Mouse (Mus musculus) heart, adult 11 months (tissue): ENCODE data around the gene Nin.

Experiments
- DNase-seq: peaks from one replicate; pipeline ENCODE4 v3.0.0; 2022

Nin gene

GRCm38 (mm10) chr12:70005103-70005502 lies 108.4 kb downstream of the Nin start:
- no peak for DNase-seq

- DNase-seq: no peak
These were observed 115.1 kb downstream of the Nin start for GRCm38 (mm10) chr12:69998186-69998983.

- no peak for DNase-seq
These were observed 118.1 kb downstream of the Nin start for GRCm38 (mm10) chr12:69995382-69995781.

- DNase-seq: peak; percentile 99
These were observed 126.6 kb downstream of the Nin start, which contains the start of gene Sav1 for GRCm38 (mm10) chr12:69986786-69987497. Gene Sav1 (minus strand): TSS chr12:69987002.

- DNase-seq: no peak
These were observed 127.2 kb downstream of the Nin start for GRCm38 (mm10) chr12:69986241-69986762.

- no peak for DNase-seq
These were observed 128.0 kb downstream of the Nin start for GRCm38 (mm10) chr12:69985546-69985945.

- no peak for DNase-seq
These were observed 130.6 kb downstream of the Nin start for GRCm38 (mm10) chr12:69982874-69983273.

- no peak for DNase-seq
These were observed 136.0 kb downstream of the Nin start for GRCm38 (mm10) chr12:69977376-69977998.

GRCm38 (mm10) chr12:69976688-69977087 lies 136.8 kb downstream of the Nin start:
- no peak for DNase-seq

GRCm38 (mm10) chr12:69973666-69974065 lies 139.9 kb downstream of the Nin start:
- DNase-seq: no peak

- peak; percentile 93 for DNase-seq
These were observed 145.4 kb downstream of the Nin start for GRCm38 (mm10) chr12:69968154-69968553.

GRCm38 (mm10) chr12:69967112-69967511 lies 146.4 kb downstream of the Nin start:
- no peak for DNase-seq

- no peak for DNase-seq
These were observed 147.4 kb downstream of the Nin start for GRCm38 (mm10) chr12:69966071-69966470.

- DNase-seq: no peak
These were observed 147.9 kb downstream of the Nin start for GRCm38 (mm10) chr12:69965644-69966043.

- DNase-seq: no peak
These were observed 150.4 kb downstream of the Nin start for GRCm38 (mm10) chr12:69963141-69963540.

- DNase-seq: peak; percentile 96
These were observed 151.0 kb downstream of the Nin start for GRCm38 (mm10) chr12:69962468-69962867.
